Mouse (Mus musculus): ENCODE measurements around the gene A130010J15Rik. TPM values are rescaled to one million over a fixed set of nuclear protein-coding genes. Genes with fewer than 3 reads are reported as not detected.

The A130010J15Rik gene
- total RNA-seq, 1 experiment = 7.6 TPM

DNA sequence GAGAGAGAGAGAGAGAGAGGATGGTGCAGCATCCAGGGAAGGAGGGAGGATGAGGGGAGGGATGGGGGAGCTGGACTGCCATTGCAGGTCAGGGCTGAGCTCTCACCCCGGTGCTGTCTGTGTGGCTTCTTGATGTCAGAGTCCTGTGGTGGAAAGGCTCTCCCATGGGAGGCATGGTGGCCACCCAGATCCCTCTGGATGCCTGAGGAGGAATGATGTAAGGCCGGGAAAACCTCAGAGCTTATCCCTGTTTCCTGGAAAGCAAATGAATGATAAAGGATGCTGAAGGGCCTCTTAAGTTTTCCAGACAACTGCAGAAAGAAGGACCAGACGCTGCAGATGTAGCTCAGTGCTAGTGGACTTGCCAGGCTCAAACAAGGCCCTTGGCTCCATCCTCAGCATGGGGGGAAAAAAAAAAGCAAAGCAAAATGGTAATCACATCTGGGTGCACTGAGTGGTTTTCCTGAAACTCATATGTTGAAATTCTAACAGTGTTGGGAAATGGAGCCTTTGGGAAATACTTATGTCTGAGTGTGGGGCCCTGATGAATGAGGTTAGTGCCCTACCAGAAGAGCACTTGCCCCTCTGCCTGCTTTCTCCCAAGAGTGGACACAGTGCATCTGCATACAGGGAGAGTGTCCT, 27.4 kb downstream of the A130010J15Rik start:
- Histone ChIP-seq H3K9ac (ENCODE audit: insufficient read depth, low read depth, low read length, poor library complexity, severe bottlenecking) (no peak overlapping the region), H3K4me1 (ENCODE audit: control insufficient read depth in 2 of 2, insufficient read depth in 2 of 2, low read length in 2 of 2, poor library complexity in 1 of 2) (no peaks in the 10 kb centered on the region), H3K4me3 (ENCODE audit: insufficient read depth in 1 of 2, low read depth in 1 of 2, low read length in 2 of 2, poor library complexity in 1 of 2, severe bottlenecking in 1 of 2) (no peak overlapping the region), H3K27ac (ENCODE audit: insufficient read depth, low read depth, low read length, poor library complexity, severe bottlenecking) (no peak overlapping the region), H3K9me3 (ENCODE audit: control insufficient read depth, insufficient read depth, low read depth, low read length) (no peaks in the 10 kb centered on the region), H3K36me3 (ENCODE audit: control insufficient read depth, insufficient read depth, low read length, poor library complexity, severe bottlenecking) (no peaks in the 10 kb centered on the region)
- TF ChIP-seq CHD2 (IDR thresholded peaks at IDR 0.05; ENCODE audit: low read depth, low read length) (no peak), MAFK (IDR thresholded peaks at IDR 0.05; ENCODE audit: insufficient read depth, low read depth, low read length) (no peak), HCFC1 (IDR thresholded peaks at IDR 0.05; ENCODE audit: borderline replicate concordance, insufficient read depth, low read length) (no peak), ZC3H11A (IDR thresholded peaks at IDR 0.05; ENCODE audit: borderline replicate concordance, low read depth, low read length) (no peak), ZNF384 (IDR thresholded peaks at IDR 0.05; ENCODE audit: low read depth, low read length) (no peak)
- in situ Hi-C loops (cut with MboI; ENCODE audit: low sequenced_read_pairs in 2 of 2, unreplicated experiment in 2 of 2) = no loop called here
- no peak for DNase-seq (ENCODE audit: low read depth, low spot score)

DNA sequence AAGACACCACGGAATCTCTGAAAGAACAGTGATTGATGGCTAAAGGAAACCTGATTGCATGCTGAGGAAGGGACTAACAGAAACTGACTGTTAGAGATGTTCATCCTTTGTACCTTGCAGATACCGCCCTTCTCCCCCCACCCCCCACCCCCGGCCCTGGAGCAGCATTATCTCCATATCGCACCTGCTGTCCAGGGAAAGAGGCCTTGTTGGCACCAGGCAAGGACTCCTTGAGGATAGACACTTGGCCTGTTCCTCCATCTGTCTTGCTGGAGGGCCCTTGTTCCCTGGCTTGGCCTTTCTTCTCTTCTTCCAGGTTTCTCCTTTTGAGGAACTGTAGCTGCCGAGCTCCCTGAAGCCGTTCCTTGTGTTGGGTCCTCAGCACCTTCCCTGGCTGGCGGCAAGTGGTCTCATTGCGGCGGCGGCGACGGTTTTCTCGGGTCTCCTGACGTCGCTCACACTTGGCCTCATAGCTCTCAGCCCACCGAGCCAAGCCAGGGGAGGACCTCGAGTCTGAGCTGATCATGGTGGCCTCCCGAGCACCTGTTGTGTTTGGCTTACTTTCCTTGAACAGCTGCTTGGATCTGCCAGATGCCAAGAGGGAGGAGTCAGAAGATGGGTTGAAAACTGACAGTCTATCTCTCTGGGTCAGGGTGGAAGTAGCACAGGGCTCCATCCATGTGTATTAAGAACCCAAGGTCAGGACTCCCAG, 29.8 kb downstream of the A130010J15Rik start:
- Histone ChIP-seq H3K27ac (ENCODE audit: insufficient read depth, low read depth, low read length, poor library complexity, severe bottlenecking) (no peak overlapping the region), H3K4me1 (ENCODE audit: control insufficient read depth in 2 of 2, insufficient read depth in 2 of 2, low read length in 2 of 2, poor library complexity in 1 of 2) (no peaks in the 10 kb centered on the region), H3K4me3 (ENCODE audit: insufficient read depth in 1 of 2, low read depth in 1 of 2, low read length in 2 of 2, poor library complexity in 1 of 2, severe bottlenecking in 1 of 2) (no peak overlapping the region), H3K9me3 (ENCODE audit: control insufficient read depth, insufficient read depth, low read depth, low read length) (no peaks in the 10 kb centered on the region), H3K9ac (ENCODE audit: insufficient read depth, low read depth, low read length, poor library complexity, severe bottlenecking) (no peak overlapping the region), H3K36me3 (ENCODE audit: control insufficient read depth, insufficient read depth, low read length, poor library complexity, severe bottlenecking) (no peaks in the 10 kb centered on the region)
- TF ChIP-seq ZC3H11A (IDR thresholded peaks at IDR 0.05; ENCODE audit: borderline replicate concordance, low read depth, low read length) (no peak), HCFC1 (IDR thresholded peaks at IDR 0.05; ENCODE audit: borderline replicate concordance, insufficient read depth, low read length) (no peak), ZNF384 (IDR thresholded peaks at IDR 0.05; ENCODE audit: low read depth, low read length) (no peak), CHD2 (IDR thresholded peaks at IDR 0.05; ENCODE audit: low read depth, low read length) (no peak), MAFK (IDR thresholded peaks at IDR 0.05; ENCODE audit: insufficient read depth, low read depth, low read length) (no peak)
- in situ Hi-C loops (cut with MboI; ENCODE audit: low sequenced_read_pairs in 2 of 2, unreplicated experiment in 2 of 2) = no loop called here
- no peak for DNase-seq (ENCODE audit: low read depth, low spot score)

GRCm38 (mm10) chr1:193198312-193198711, 30.5 kb downstream of the A130010J15Rik start:
- H3K4me1 ChIP-seq (ENCODE audit: control insufficient read depth in 2 of 2, insufficient read depth in 2 of 2, low read length in 2 of 2, poor library complexity in 1 of 2) = no peaks in the 10 kb centered on the region
- H3K36me3 ChIP-seq (ENCODE audit: control insufficient read depth, insufficient read depth, low read length, poor library complexity, severe bottlenecking) = no peaks in the 10 kb centered on the region

GRCm38 (mm10) chr1:193200640-193201382, 33.0 kb downstream of the A130010J15Rik start:
- TF ChIP-seq HCFC1 (IDR thresholded peaks at IDR 0.05; ENCODE audit: borderline replicate concordance, insufficient read depth, low read length) = no peak
- no peak for TF ChIP-seq ZNF384 (IDR thresholded peaks at IDR 0.05; ENCODE audit: low read depth, low read length)
- no peak for TF ChIP-seq ZC3H11A (IDR thresholded peaks at IDR 0.05; ENCODE audit: borderline replicate concordance, low read depth, low read length)
- no peak for TF ChIP-seq CHD2 (IDR thresholded peaks at IDR 0.05; ENCODE audit: low read depth, low read length)
- no peak overlapping the region for H3K9ac ChIP-seq (ENCODE audit: insufficient read depth, low read depth, low read length, poor library complexity, severe bottlenecking)
- in situ Hi-C loops (cut with MboI; ENCODE audit: low sequenced_read_pairs in 2 of 2, unreplicated experiment in 2 of 2) = no loop called here

More at GRCm38 (mm10) chr1:193198312-193198711, 30.5 kb downstream of the A130010J15Rik start:
- Histone ChIP-seq H3K4me3 (ENCODE audit: insufficient read depth in 1 of 2, low read depth in 1 of 2, low read length in 2 of 2, poor library complexity in 1 of 2, severe bottlenecking in 1 of 2) (no peak overlapping the region), H3K9me3 (ENCODE audit: control insufficient read depth, insufficient read depth, low read depth, low read length) (no peaks in the 10 kb centered on the region), H3K27ac (ENCODE audit: insufficient read depth, low read depth, low read length, poor library complexity, severe bottlenecking) (no peak overlapping the region), H3K9ac (ENCODE audit: insufficient read depth, low read depth, low read length, poor library complexity, severe bottlenecking) (no peak overlapping the region)
- TF ChIP-seq MAFK (IDR thresholded peaks at IDR 0.05; ENCODE audit: insufficient read depth, low read depth, low read length) (no peak), ZNF384 (IDR thresholded peaks at IDR 0.05; ENCODE audit: low read depth, low read length) (no peak), ZC3H11A (IDR thresholded peaks at IDR 0.05; ENCODE audit: borderline replicate concordance, low read depth, low read length) (no peak), CHD2 (IDR thresholded peaks at IDR 0.05; ENCODE audit: low read depth, low read length) (no peak), HCFC1 (IDR thresholded peaks at IDR 0.05; ENCODE audit: borderline replicate concordance, insufficient read depth, low read length) (no peak)
- DNase-seq (ENCODE audit: low read depth, low spot score) = no peak
- in situ Hi-C loops (cut with MboI; ENCODE audit: low sequenced_read_pairs in 2 of 2, unreplicated experiment in 2 of 2) = no loop called here

More at GRCm38 (mm10) chr1:193200640-193201382, 33.0 kb downstream of the A130010J15Rik start:
- H3K27ac ChIP-seq (ENCODE audit: insufficient read depth, low read depth, low read length, poor library complexity, severe bottlenecking) = no peak overlapping the region
- H3K36me3 ChIP-seq (ENCODE audit: control insufficient read depth, insufficient read depth, low read length, poor library complexity, severe bottlenecking) = no peaks in the 10 kb centered on the region
- H3K4me1 ChIP-seq (ENCODE audit: control insufficient read depth in 2 of 2, insufficient read depth in 2 of 2, low read length in 2 of 2, poor library complexity in 1 of 2) = no peaks in the 10 kb centered on the region
- H3K9me3 ChIP-seq (ENCODE audit: control insufficient read depth, insufficient read depth, low read depth, low read length) = no peaks in the 10 kb centered on the region
- DNase-seq (ENCODE audit: low read depth, low spot score) = no peak
- H3K4me3 ChIP-seq (ENCODE audit: insufficient read depth in 1 of 2, low read depth in 1 of 2, low read length in 2 of 2, poor library complexity in 1 of 2, severe bottlenecking in 1 of 2) = no peak overlapping the region
